8 mouse cellular contexts compared by ENCODE assay signal in the genomic region with DNA sequence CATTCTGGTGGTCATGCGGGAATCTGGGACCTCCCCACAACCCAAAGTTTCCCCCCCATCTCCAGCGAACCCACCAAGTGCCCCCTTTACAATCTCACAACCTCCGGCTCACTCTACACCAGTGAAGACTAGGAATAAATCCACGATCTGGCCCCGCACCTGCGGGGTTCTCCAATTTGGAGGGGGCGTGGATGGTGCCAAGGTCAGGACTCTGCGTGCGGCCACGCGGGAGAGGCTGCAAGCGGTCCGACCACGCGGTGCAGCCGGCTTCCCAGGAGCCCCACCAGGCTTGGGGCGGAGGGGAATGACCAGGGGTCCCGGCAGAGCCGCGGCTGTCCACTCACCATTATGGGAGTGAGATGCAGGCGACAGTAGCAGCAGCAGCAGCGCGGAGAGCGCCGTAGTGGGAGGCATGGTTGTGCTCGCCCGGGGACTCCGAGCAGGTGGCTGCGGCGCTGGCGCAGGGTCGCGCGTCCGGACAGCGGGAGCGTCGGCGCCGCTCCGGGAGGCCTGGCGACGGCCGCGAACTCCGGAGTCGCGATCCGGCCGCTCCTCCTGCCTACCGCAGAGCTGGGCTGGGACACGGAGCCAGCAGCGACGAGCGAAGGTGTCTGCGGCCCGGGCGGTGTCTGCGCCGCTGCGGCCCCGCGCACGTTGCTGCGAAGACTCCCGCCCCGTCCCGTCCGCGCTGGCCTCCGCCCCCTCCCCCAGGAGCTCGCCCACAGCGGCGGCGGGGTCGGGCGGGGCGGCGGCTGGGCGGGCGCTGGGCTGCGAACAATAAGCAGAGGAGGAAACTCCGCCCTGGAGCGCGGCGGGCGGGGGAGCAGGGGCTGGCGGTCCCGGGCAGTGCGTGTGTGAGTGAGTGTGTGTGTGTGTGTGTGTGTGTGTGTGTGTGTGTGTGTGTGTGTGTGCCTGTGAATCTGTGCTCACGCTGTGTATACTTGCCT. TPM values are rescaled to one million over a fixed set of nuclear protein-coding genes. Genes with fewer than 3 reads are reported as not detected.
DNase-seq lines count a peak whose midpoint lies in the region; ATAC-seq and TF ChIP-seq lines count a peak whose summit lies in the region.

A gene (minus strand): TSS at position 747 of the 947 bp plus-strand sequence.

- no peaks in the 10 kb centered on the region for H3K9me3 ChIP-seq in E14TG2a.4 (ENCODE audit: low read length)
- no peaks in the 10 kb centered on the region for H3K9me3 ChIP-seq in forebrain, embryonic 16.5 days (ENCODE audit: control insufficient read depth, low read length)
- H3K9me3 ChIP-seq in lung, postnatal 0 days (ENCODE audit: low read length): no peaks in the 10 kb centered on the region

- TF ChIP-seq CTCF in E14TG2a.4 (conservative IDR thresholded peaks at IDR 0.05; ENCODE audit: low read length): no peak
- no peak for TF ChIP-seq CTCF in lung, postnatal 0 days (IDR thresholded peaks at IDR 0.05)

- peak; percentile 34 for DNase-seq in c-Kit-negative CD71-positive TER-119-positive erythroid progenitor cells, embryonic 14.5 days (ENCODE audit: low read depth, low spot score)
- DNase-seq in layer of hippocampus, adult 9-11 months: peak; percentile 36
- peak; percentile 87 for DNase-seq in lung, postnatal 0 days (ENCODE audit: low spot score)
- peak; percentile 81 for DNase-seq in ovary, postnatal 36 days (ENCODE audit: low spot score)
- peak; percentile 14 to 46 for DNase-seq in thymus, postnatal 10 days (ENCODE audit: low spot score in 2 of 2)

- H3K9ac ChIP-seq in forebrain, embryonic 16.5 days (replicated peaks; ENCODE audit: low read depth, low read length): peak within 1 kb of the TSS; percentile 89
- peak within 1 kb of the TSS; percentile 74 for H3K9ac ChIP-seq in lung, postnatal 0 days (replicated peaks; ENCODE audit: low read depth)

- TF ChIP-seq EP300 in lung, postnatal 0 days (IDR thresholded peaks at IDR 0.05): peak; percentile 49

- H3K4me3 ChIP-seq in E14TG2a.4 (replicated peaks; ENCODE audit: low read length): peak within 1 kb of the TSS; percentile 86
- H3K4me3 ChIP-seq in forebrain, embryonic 16.5 days (replicated peaks; ENCODE audit: low read length): peak within 1 kb of the TSS; percentile 75
- peak within 1 kb of the TSS; percentile 55 for H3K4me3 ChIP-seq in lung, postnatal 0 days (ENCODE audit: low read depth, low read length)

- peaks cover 77% of the 10 kb centered on the region for H3K27me3 ChIP-seq in E14TG2a.4 (ENCODE audit: insufficient read depth, low read length)
- no peaks in the 10 kb centered on the region for H3K27me3 ChIP-seq in forebrain, embryonic 16.5 days (replicated peaks; ENCODE audit: control insufficient read depth, insufficient read depth, low read length)
- H3K27me3 ChIP-seq in lung, postnatal 0 days (replicated peaks; ENCODE audit: insufficient read depth, low read length): 0 out of 2 replicates have a peak, but pooled peaks cover 4% of the 10 kb centered on the region

- no peaks in the 10 kb centered on the region for H3K36me3 ChIP-seq in E14TG2a.4 (ENCODE audit: insufficient read depth, low read length)
- H3K36me3 ChIP-seq in forebrain, embryonic 16.5 days (ENCODE audit: control insufficient read depth, insufficient read depth): no peaks in the 10 kb centered on the region
- no peaks in the 10 kb centered on the region for H3K36me3 ChIP-seq in lung, postnatal 0 days (ENCODE audit: insufficient read depth, low read length)

- WGBS in forebrain, embryonic 16.5 days: under 1% methylated on average over 79 of the region's 91 CpGs
- 3% methylated on average over 59 of the region's 91 CpGs for WGBS in lung, postnatal 0 days

- peak within 1 kb of the TSS; percentile 94 for H3K4me2 ChIP-seq in forebrain, embryonic 16.5 days (ENCODE audit: low read length)
- peak within 1 kb of the TSS; percentile 82 for H3K4me2 ChIP-seq in lung, postnatal 0 days (replicated peaks; ENCODE audit: low read depth, low read length)

- peak within 1 kb of the TSS; percentile 44 for H3K27ac ChIP-seq in forebrain, embryonic 16.5 days (ENCODE audit: low read length)
- H3K27ac ChIP-seq in lung, postnatal 0 days (ENCODE audit: low read length): peak within 1 kb of the TSS; percentile 72

- H3K4me1 ChIP-seq in E14TG2a.4 (replicated peaks; ENCODE audit: low read depth, low read length): peaks cover 74% of the 10 kb centered on the region
- H3K4me1 ChIP-seq in forebrain, embryonic 16.5 days (replicated peaks; ENCODE audit: control insufficient read depth, insufficient read depth, low read length): peaks cover 32% of the 10 kb centered on the region
- no peaks in the 10 kb centered on the region; the same call in 1 of the 2 replicates for H3K4me1 ChIP-seq in lung, postnatal 0 days (ENCODE audit: insufficient read depth, low read depth, low read length)

- peak; percentile 88 for ATAC-seq in forebrain, embryonic 16.5 days
- ATAC-seq in hematopoietic stem cell, adult 5-6 weeks (replicated peaks in 1 of 2; ENCODE audit: insufficient read depth in 1 of 2, low FRiP score in 2 of 2, low TSS enrichment in 1 of 2, low read depth in 1 of 2, poor library complexity in 2 of 2, severe bottlenecking in 2 of 2): peak; percentile 19 to 43; a peak in 2 of 4 replicates
- ATAC-seq in lung, postnatal 0 days: peak; percentile 93

RNA-seq across cellular contexts. Expression of the gene that starts here (rescaled TPM):
- 11.4 and 12.5 TPM in 2 replicates for polyA plus RNA-seq in forebrain, embryonic 16.5 days (2015; fragmentation: Nextera tagmentation; extraction: Ambion mirVana)
- total RNA-seq in hematopoietic stem cell, adult 5-6 weeks (2017): 0.69 and 2.5 TPM in 2 replicates
- 56.8 and 58.6 TPM in 2 replicates for polyA plus RNA-seq in lung, postnatal 0 days (2015; fragmentation: Nextera tagmentation; extraction: Ambion mirVana)

Comparison
In these comparisons a context has a peak if more than half of its experiments do, and no peak if none do; other contexts are left out.
1. Peak in every context shown above with its lines: DNase-seq, ATAC-seq, H3K4me3 ChIP-seq and H3K27ac ChIP-seq.
2. DNase-seq: peak in every context shown above with its lines; median percentile 87 in lung, postnatal 0 days; 81 in ovary, postnatal 36 days; 36 in layer of hippocampus, adult 9-11 months; 34 in c-Kit-negative CD71-positive TER-119-positive erythroid progenitor cells, embryonic 14.5 days; 30 in thymus, postnatal 10 days.
3. ATAC-seq: peak in every context shown above with its lines; median percentile 93 in lung, postnatal 0 days; 88 in forebrain, embryonic 16.5 days; 31 in hematopoietic stem cell, adult 5-6 weeks.